Mouse (Mus musculus) ovary, postnatal 14 days (tissue): ENCODE results near the gene Olfr33.
A peak's percentile ranks its signal among the peaks of the same experiment; 100 is the strongest.

Source experiments
- DNase-seq: peaks from one replicate; pipeline ENCODE4 v3.0.0; 2022; ENCODE audit warnings: low spot score

The Olfr33 gene

DNA sequence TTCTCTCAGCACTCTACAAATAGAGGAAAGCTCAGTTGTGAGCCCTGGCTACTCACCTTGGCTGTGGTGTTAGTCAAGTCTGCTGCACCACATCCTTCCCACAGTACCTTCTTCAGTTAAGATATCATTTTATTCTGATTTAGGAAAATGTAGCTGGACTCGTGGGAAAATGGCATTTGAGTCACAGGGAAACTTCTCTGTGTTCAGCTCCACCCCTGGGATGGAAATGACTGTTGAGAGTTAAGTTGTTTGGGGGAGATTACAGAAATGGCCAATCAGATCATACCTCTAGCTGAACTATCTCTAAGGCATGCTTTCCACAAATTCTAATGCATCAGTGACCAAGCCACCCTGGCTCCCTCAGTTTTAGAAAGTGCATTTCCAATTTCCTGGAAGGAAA lies at the start of gene Olfr33:
Gene Olfr33, minus strand, starts transcription at position 101 of the 400 bp plus-strand sequence.
- no peak for DNase-seq

DNA sequence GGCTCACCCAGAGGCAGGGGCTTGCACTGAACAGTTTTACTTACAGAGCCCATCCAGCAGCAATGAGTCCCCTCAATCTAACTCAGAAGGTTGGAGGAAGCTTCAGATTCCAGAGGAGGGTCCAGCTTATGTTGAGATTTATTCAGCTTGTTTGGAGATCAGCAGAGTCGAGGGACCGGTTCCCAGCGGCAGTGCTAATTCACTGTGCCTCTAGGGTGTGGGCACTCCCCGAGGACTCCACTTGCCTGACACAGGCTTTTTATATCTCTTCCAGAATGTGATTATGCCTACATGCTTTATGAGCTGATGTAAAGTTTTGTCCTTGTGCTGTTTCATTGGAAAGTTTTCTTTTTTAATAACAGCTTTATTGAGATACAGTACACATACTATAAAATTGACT lies 40.4 kb upstream of the Olfr33 start, which contains the start of the genes Olfr560 and Olfr78:
Gene Olfr560, minus strand, starts transcription at position 101 of the 400 bp plus-strand sequence.
Gene Olfr78, minus strand, starts transcription at position 206 of the 400 bp plus-strand sequence.
- DNase-seq: no peak

DNA sequence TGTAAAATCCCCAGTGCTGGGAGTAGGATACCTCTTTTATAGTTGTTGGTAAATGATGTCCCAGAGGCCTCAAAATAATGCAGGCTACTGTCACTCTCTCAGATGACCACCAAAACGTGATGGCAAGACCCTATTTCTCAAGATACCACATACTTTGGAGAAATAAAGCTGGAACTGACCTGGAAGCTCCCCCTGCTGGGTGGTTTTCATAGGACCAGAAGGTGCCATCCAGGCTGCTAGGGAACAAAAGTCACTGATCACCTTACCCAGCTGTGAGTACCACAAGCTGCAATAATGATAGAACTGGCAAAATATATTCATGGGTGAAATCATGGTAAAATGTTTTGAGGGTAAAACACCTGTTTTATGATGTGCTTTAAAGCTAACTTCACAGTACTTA lies 33.2 kb upstream of the Olfr33 start:
- no peak for DNase-seq

DNA sequence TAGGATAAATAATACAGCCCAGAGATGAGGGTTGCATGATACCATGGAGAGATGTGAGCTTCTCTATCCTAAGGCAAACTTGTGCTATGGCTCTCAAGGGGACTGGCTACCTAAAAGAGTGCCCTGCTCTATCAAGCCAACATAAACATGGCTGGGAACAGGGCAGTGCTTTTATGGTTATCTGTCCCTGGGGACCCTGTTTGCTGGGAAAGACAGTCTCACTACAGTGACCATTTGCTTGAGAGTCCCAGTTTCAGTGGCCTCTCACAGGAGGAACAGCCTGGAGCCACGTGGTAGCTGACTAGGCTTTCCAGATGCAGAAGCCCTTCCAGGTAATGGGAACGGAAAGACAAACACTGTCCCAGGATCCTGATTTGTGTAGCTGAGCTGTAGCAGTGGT lies 18.8 kb upstream of the Olfr33 start:
- no peak for DNase-seq

DNA sequence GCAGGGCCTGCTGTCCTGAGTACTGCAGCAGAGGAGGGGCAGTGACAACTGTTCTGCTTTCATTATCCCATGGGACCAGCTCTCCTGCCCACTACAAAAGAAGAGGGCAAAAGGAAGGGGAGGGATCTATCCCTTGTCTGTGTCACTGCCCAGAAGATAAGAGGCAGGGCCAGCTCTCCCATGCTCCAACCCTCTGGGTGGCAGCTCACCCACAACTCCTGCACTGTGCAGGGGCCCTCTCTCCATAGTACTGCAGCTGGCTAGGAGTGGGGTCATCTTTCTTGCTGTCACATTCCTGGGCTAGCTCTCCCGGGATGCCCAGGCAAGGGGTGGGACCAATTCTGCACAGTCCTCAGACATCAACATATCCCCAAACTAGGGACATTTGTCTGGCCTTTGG lies 14.9 kb upstream of the Olfr33 start:
- DNase-seq: no peak

DNA sequence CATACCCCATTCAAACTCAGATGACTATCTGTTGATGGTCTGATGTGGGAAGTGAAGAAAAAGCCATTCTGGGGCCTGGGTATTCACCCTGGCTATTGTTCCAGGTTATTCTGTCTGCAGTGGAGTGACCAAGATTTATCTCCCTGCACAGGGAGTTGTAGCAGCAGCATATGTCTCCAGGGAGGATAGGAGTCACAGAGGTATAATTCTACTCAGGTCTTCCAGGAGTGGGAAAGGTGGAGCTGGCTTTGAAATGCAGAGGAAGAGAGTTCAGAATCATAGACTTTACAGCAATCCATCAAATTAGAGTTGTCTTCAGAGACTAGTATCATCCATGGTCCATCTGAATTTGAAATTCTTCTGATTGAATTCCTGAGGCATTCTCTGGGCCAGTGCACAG lies 8.5 kb upstream of the Olfr33 start, which contains the start of gene Olfr559:
Gene Olfr559, minus strand, starts transcription at position 101 of the 400 bp plus-strand sequence.
- DNase-seq: no peak

DNA sequence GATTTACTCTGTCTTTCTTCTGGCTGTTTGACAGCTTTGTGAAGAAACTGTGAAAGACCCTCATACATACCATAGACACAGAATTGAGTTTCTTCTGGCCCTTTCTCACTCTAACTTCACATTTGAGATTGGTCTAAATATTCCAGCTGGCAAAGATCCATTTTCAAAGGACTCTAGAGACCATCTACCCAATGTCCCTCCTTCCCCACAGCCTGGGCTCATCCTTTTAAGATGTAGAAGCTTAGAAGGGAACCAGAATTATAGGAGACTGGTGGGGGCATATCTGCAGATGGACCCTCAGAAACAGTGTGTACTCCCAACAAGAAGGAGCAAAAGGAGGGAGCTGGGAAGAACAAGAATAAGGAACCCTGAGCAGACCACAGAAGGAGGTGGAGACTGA lies 17.0 kb downstream of the Olfr33 start, which contains the start of gene Olfr558:
Gene Olfr558, plus strand, starts transcription at position 301 of the 400 bp plus-strand sequence.
- DNase-seq: no peak

DNA sequence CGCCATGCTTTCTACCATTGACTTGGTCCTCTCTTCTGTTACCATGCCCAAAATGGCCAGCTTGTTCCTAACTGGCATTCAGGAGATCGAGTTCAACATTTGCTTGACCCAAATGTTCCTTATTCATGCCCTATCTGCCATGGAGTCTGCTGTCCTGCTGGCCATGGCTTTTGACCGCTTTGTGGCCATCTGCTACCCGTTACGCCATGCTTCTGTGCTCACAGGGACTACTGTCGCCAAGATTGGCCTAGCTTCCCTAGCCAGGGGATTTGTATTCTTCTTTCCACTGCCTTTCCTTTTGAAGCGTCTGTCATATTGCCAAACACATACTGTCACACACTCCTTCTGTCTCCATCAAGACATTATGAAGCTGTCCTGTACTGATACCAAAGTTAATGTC lies 20.4 kb downstream of the Olfr33 start:
- DNase-seq: no peak

DNA sequence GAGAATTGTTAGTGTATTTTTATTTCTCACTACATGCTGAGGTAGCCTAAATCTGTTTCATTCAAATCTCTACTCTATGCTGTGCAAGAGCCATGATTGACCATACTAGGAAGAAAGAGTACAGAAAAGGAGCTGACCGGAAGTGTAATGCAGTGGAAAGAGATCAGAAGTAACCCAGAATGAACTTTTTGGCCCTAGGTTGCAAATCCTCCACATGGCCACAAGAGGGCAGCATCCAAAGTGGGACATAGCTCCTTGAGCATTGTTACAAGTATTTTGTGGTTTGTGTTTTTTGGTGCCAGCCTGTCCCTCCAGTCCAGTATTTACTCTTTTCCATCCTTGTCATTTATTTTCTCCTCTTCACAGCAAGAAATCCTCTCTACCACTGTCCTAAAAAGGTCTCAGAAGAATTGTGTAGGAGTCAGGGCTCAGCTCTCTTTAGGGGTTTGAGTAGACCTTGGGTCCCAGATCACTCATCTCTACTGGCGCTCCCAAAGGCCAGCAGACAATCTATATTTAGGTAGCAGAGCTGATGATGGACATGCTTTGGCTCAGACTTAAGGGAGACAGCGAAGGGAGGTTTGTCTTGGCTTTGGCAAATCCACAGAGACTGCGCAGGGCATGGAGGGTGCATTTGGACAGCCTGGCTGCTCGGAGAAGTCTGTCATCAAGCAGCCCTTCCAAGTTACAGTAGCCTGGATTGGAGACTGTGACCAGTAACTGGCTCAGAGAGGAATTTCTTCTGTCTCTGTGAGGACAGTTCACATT lies 23.3 kb downstream of the Olfr33 start, which contains the start of gene Olfr557:
Gene Olfr557, plus strand, starts transcription at position 553 of the 768 bp plus-strand sequence.
- peak; percentile 29 for DNase-seq

DNA sequence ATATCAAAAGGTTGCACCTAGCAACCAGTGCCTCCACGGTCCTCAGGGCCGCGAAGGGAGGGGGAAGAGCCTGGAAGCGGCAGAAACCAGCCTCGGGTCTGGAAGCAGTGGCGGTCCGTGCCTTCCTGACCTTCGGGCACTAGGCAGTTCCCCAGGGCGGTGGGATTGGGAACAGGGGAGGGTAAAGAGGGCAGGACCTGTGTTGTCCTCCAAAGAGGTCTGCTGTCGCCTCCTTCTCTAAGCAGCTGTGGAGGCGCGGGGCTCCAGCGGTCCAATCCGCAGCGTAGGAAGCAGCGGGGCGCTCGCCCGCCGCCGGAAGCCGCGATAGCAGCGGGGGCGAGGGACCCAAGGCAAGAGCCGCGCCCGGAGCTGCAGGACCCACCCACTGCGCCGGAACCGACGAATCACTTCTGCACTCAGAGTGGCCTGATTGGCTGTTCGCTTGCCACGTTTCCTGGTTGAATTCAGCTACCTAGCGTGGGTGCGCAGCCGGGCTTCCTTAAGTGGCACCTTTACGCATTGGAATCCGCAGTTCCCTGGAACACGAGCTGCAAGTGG lies 31.8 kb downstream of the Olfr33 start, which contains the start of gene Trim68:
Gene Trim68, minus strand, starts transcription at position 384 of the 558 bp plus-strand sequence.
- peak; percentile 77 for DNase-seq

DNA sequence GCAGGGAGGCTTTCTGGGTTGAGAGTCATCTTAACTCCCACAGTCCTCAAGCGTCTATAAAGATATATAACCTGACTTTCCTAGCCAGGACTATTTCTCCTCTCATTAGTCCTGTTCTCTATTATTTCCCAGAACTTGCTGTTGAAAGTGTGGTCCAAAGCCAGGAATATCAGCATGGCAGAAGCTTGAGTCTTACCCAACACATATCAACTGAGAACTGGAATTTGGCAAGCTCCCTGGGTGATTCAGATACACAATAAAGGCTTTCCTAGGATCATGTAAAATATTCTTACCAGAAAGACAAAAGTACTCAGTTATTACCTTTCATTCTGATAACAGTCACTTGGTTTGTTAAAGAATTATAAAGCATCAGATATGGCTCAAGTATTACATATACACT lies 37.0 kb downstream of the Olfr33 start:
- no peak for DNase-seq

DNA sequence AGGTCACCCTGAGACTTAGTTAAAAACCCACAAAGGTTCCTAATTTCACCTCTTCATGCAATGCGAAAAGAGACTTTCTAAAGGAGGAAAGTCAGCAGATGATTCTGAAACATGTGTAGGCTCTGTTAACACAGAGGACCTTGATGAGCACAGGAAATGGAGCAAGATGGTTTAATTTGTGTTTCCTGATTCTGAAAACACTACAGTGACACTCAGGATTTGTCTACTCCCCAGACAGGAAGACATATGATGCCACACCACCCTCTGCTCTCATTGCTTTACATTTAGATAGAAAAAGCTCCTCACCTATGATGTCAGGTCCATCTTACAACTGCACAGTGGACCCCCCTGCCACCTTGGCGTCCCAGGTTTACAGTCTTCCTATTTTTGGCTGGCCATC lies 42.6 kb downstream of the Olfr33 start:
- DNase-seq: no peak

DNA sequence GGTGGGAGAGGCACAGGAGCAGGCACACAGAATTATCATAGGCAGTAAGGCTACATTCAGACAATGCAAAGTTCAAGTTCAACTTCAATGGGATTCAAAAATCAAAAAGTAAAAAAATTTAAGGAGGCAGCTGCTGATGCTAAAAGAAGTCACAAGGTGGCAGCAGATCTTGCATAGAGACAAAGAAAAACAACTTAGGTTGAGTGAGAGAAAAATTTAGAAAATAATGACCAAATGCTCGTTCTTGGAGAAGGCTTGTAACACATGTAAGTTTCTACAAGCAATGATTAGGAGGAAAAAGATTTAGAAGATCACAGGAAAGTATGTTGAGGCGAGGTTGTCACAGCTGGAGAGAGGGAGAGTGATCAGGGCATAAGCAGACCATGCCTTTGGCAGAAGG lies 53.5 kb downstream of the Olfr33 start:
- DNase-seq: no peak

DNA sequence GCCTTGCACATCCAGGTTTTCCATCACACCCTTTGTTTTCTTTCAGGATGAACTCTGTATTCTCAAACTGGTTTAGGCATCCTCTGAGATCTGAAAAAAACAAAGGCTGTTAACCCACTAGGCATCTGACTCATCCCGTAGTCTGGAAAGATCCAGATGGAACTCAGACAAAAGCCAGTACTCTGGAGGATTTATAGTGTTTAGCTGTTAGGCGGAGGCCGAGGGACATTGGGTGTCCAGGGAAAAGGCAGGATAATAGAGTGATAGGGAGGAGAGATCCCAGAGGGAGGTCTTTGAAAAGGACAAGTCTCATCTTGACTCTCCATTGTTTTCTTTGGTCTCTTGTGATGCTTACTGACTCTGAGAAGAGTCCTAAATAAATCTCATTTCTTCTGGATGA lies 54.3 kb downstream of the Olfr33 start, which contains the start of gene Olfr556:
Gene Olfr556, plus strand, starts transcription at position 301 of the 400 bp plus-strand sequence.
- DNase-seq: no peak
